Mouse (Mus musculus) C2C12 (cell line): Measurements from ENCODE around the gene Spred1.

Source experiments
- CEBPB ChIP-seq: IDR thresholded peaks from one replicate; pipeline ENCODE4 v1.6.1; 2011; ENCODE audit warnings: low read depth, mild to moderate bottlenecking, control low read depth, moderate library complexity
- CTCF ChIP-seq: IDR thresholded peaks from one replicate; pipeline ENCODE4 v1.5.1; 2011; ENCODE audit not compliant: control insufficient read depth, insufficient read depth, insufficient read length
- FOSL1 ChIP-seq: IDR thresholded peaks from one replicate; pipeline ENCODE4 v1.8.0; 2011; ENCODE audit warnings: mild to moderate bottlenecking, low read length; ENCODE audit not compliant: poor library complexity, insufficient read depth, severe bottlenecking
- MAX ChIP-seq: IDR thresholded peaks from one replicate; pipeline ENCODE4 v1.6.1; 2011; ENCODE audit warnings: mild to moderate bottlenecking, control low read depth
- USF1 ChIP-seq: IDR thresholded peaks from one replicate; pipeline ENCODE4 v1.6.1; 2011; ENCODE audit warnings: low read depth, mild to moderate bottlenecking, control low read depth, moderate library complexity

- TF ChIP-seq CTCF (no peak), CEBPB (no peak), MAX (no peak), FOSL1 (no peak), USF1 (no peak)
Measured at GRCm38 (mm10) chr2:117118516-117118915, 2.7 kb upstream of the Spred1 start.
